Mouse (Mus musculus) hindbrain, embryonic 15.5 days (tissue): ENCODE measurements around the gene Ppp4r1. TPM values are rescaled to one million over a fixed set of nuclear protein-coding genes. Genes with fewer than 3 reads are reported as not detected.
A peak's percentile ranks its signal among the peaks of the same experiment; 100 is the strongest.

ENCODE experiments used
- ATAC-seq: fragments of 200-750 bp; cut with Nextera tagmentation; 2 replicates; pipeline ENCODE4 v1.8.0; 2017; ENCODE audit warnings: low read depth, moderate number of reproducible peaks, moderate TSS enrichment; ENCODE audit not compliant: low FRiP score
- H3K27ac ChIP-seq: fragments of 300-500 bp; sonication (generic); replicated peaks from 2 replicates; pipeline ENCODE4 v1.5.1; 2015; ENCODE audit warnings: mild to moderate bottlenecking, inconsistent platforms
- H3K27me3 ChIP-seq: fragments of 300-500 bp; sonication (generic); 2 replicates; pipeline ENCODE4 v1.6.1; 2015; ENCODE audit warnings: control low read depth, inconsistent platforms
- H3K36me3 ChIP-seq: fragments of 300-500 bp; sonication (generic); 2 replicates; pipeline ENCODE4 v1.6.1; 2015; ENCODE audit warnings: control low read depth, inconsistent platforms
- H3K4me1 ChIP-seq: fragments of 300-500 bp; sonication (generic); replicated peaks from 2 replicates; pipeline ENCODE4 v1.6.1; 2015; ENCODE audit warnings: control low read depth, inconsistent platforms
- H3K4me2 ChIP-seq: fragments of 300-500 bp; sonication (generic); 2 replicates; pipeline ENCODE4 v1.6.1; 2015; ENCODE audit warnings: moderate library complexity, mild to moderate bottlenecking, inconsistent platforms
- H3K4me3 ChIP-seq: fragments of 300-500 bp; sonication (generic); 2 replicates; pipeline ENCODE4 v1.5.1; 2015; ENCODE audit warnings: mild to moderate bottlenecking, inconsistent platforms
- H3K9ac ChIP-seq: fragments of 300-500 bp; sonication (generic); 2 replicates; pipeline ENCODE4 v1.6.1; 2015; ENCODE audit warnings: inconsistent platforms
- H3K9me3 ChIP-seq: fragments of 300-500 bp; sonication (generic); 2 replicates; pipeline ENCODE4 v1.6.1; 2016; ENCODE audit warnings: control low read depth, inconsistent platforms
- WGBS: fragments of 180-500 bp; shearing (Covaris S2); methylation state at CpG from one replicate; pipeline ENCODE4 v1.1.7; 2015; 5-methylcytosine and 5-hydroxymethylcytosine counted together
- polyA plus RNA-seq: library from polyadenylated mRNA; unstranded; fragments of >200 nt; fragmentation: Nextera tagmentation; extraction: Ambion mirVana; gene quantifications from 2 replicates; pipeline ENCODE4 v1.2.1, GENCODE M21; 2015

Gene Ppp4r1
- polyA plus RNA-seq, 1 experiment from 2014 or later: 44.6 TPM

DNA sequence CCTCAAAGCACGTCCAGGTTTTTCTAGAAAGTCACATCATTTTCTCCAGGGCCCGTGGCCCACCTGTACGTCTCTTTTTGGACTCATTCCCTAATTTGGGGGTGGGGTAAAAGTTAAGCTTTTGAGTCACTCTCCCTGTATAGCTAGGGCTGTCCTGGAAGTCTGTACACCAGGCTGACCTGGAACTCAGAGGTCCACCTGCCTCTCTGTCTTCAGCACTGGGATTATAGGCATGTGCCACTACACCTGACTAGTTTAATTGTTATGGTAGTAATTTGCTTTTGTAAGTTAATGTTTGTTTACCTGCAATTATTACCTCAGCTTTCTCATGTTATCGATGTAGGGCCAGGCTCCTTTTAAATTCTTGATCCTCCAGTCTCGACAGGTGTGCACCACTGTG is 40.0 kb downstream of the Ppp4r1 start:
- Histone ChIP-seq H3K4me2 (no peak overlapping the region), H3K9ac (no peak overlapping the region), H3K27me3 (no peaks in the 10 kb centered on the region), H3K9me3 (no peaks in the 10 kb centered on the region), H3K27ac (no peak overlapping the region), H3K4me3 (no peak overlapping the region), H3K4me1 (no peaks in the 10 kb centered on the region; the same call in 1 of the 2 replicates), H3K36me3 (peaks cover 18% of the 10 kb centered on the region)
- 94% methylated on average over 5 of the region's 5 CpGs for WGBS
- ATAC-seq: no peak

DNA sequence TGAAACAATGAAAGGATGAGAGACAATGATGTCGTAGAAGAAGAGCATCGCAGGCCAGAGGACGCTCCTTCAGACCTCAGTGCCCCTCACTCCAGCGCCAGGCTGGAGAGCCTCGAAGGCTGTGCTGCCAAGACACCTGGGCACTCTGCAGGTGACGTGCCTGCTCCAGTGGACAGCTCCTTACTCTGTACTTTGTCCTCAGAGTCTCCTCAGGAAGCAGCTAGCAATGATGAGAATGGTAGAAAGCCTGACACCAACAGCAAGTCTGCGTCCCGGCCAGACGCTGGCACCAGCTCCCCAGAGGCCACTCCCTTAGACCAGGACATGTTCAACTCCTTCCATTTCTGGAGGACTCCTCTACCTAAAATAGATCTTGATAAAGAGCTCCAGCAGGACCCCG is 41.9 kb downstream of the Ppp4r1 start:
- WGBS: 93% methylated on average over 10 of the region's 10 CpGs
- H3K4me1 ChIP-seq: no peaks in the 10 kb centered on the region; the same call in 1 of the 2 replicates
- no peak overlapping the region for H3K9ac ChIP-seq
- no peaks in the 10 kb centered on the region for H3K27me3 ChIP-seq
- H3K36me3 ChIP-seq: peaks cover 18% of the 10 kb centered on the region; the same call in 1 of the 2 replicates
- no peak for ATAC-seq
- H3K27ac ChIP-seq: no peak overlapping the region
- H3K9me3 ChIP-seq: no peaks in the 10 kb centered on the region
- no peak overlapping the region for H3K4me2 ChIP-seq
- H3K4me3 ChIP-seq: no peak overlapping the region

DNA sequence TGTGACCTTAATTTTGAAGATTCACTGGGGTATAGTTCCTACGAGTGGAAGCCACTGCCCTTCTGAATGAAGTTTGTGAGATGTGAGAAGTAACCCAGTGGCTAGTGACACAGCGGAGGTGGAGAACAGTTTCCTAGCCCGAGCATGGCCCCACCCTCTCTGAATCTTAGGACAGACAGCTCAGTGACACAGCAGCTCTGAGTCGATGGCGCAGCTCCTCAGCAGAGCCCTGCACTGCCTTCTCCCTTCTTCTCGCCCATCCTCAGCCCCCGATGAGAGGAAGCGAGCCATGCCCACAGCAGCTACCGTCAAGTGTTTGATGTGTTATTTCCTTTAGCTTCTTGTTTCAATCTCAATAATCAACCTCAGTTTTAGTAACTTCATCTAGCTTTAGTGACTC is 43.9 kb downstream of the Ppp4r1 start:
- no peaks in the 10 kb centered on the region; the same call in 1 of the 2 replicates for H3K4me1 ChIP-seq
- no peak overlapping the region for H3K4me3 ChIP-seq
- H3K36me3 ChIP-seq: peaks cover 32% of the 10 kb centered on the region
- no peaks in the 10 kb centered on the region for H3K27me3 ChIP-seq
- H3K9me3 ChIP-seq: no peaks in the 10 kb centered on the region
- WGBS: 64% methylated on average over 9 of the region's 9 CpGs
- H3K9ac ChIP-seq: no peak overlapping the region
- no peak; the same call in 1 of the 2 replicates for ATAC-seq
- no peak overlapping the region for H3K4me2 ChIP-seq
- H3K27ac ChIP-seq: no peak overlapping the region

DNA sequence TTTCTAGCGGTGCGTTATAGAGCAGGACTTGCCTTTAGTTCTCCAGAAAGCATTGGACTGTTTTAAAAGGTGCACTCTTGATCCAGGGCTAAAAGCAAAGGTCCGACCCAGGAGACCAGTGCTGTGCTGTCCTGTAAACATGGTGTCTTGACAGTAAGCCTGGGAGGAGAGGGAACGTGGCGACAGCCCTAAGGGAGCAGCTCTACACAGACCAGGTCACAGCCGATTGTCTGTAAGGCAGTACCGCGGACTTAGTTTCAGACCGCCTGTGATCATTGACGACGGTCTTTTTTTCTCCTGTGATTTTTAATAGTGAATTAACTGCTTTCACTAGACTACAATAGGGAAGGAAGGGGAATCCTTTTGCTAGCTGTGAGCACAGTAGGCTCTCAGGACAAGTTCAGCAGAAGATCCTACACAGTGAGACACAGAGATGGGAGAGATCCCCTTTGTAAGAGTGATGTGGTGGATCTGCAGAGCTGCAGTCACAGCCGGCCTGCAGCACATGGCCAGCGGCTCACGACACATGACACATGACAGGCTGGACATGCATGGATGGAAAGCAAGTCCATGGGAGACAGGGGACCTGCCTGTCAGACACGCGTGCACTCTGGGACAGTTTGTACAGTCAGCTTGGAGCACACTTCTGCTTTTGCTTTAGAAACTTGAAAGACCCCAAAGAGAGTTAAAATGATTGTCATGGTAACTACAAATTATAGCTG is 44.9 kb downstream of the Ppp4r1 start:
- Histone ChIP-seq H3K27ac (no peak overlapping the region), H3K27me3 (no peaks in the 10 kb centered on the region), H3K4me1 (no peaks in the 10 kb centered on the region; the same call in 1 of the 2 replicates), H3K9me3 (no peaks in the 10 kb centered on the region), H3K36me3 (peaks cover 42% of the 10 kb centered on the region), H3K9ac (no peak overlapping the region), H3K4me3 (no peak overlapping the region), H3K4me2 (no peak overlapping the region)
- no peak for ATAC-seq
- 56% methylated on average over 16 of the region's 16 CpGs for WGBS

DNA sequence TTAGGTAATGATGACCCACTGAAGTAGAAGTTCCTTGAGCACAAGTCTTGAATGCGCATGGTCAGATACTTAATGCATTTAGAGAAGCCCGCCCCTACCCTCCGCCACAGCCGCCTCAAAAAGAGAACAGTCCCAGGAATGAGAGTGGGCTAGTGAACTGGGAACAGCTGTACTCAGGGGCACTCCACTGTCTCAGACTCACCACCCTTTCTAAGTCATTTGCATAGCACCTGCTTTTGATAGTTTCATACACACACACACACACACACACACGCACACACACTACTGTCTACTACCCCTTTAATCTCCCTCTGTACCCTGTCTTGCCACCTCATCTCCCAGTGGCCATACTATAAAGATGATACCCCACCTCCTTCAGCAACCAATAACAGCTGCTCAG is 45.5 kb downstream of the Ppp4r1 start:
- Histone ChIP-seq H3K4me1 (no peaks in the 10 kb centered on the region; the same call in 1 of the 2 replicates), H3K36me3 (peaks cover 46% of the 10 kb centered on the region), H3K9ac (no peak overlapping the region), H3K4me2 (no peak overlapping the region), H3K4me3 (no peak overlapping the region), H3K27me3 (no peaks in the 10 kb centered on the region), H3K9me3 (no peaks in the 10 kb centered on the region), H3K27ac (no peak overlapping the region)
- WGBS: 84% methylated on average over 5 of the region's 5 CpGs
- 0 out of 2 replicates have a peak, but pooled peaks have one; percentile 49 for ATAC-seq

DNA sequence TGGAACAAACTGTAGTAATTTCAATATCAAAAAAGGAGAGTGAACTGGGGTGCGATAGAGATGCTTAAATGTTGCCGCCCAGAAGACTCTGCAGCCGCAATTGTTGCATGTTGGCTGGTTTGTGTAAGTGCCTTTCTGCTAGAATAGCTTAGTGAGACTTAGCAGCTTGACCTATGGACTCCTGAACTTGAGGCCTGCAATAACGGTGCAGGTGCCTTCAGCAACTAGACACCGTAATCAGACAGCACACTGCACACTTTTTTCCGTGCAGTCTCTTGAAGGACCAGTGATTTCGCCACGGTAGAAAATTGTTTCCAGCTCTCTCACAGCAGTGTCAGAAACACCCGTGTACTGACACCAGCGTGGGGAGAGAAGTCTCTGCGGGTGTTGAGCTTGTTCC is 46.6 kb downstream of the Ppp4r1 start:
- H3K9me3 ChIP-seq: no peaks in the 10 kb centered on the region
- H3K9ac ChIP-seq: no peak overlapping the region
- H3K4me2 ChIP-seq: no peak overlapping the region
- H3K4me1 ChIP-seq: no peaks in the 10 kb centered on the region; the same call in 1 of the 2 replicates
- no peaks in the 10 kb centered on the region for H3K27me3 ChIP-seq
- no peak overlapping the region for H3K4me3 ChIP-seq
- peaks cover 54% of the 10 kb centered on the region for H3K36me3 ChIP-seq
- no peak overlapping the region; the same call in 1 of the 2 replicates for H3K27ac ChIP-seq
- ATAC-seq: no peak
- 90% methylated on average over 11 of the region's 11 CpGs for WGBS

DNA sequence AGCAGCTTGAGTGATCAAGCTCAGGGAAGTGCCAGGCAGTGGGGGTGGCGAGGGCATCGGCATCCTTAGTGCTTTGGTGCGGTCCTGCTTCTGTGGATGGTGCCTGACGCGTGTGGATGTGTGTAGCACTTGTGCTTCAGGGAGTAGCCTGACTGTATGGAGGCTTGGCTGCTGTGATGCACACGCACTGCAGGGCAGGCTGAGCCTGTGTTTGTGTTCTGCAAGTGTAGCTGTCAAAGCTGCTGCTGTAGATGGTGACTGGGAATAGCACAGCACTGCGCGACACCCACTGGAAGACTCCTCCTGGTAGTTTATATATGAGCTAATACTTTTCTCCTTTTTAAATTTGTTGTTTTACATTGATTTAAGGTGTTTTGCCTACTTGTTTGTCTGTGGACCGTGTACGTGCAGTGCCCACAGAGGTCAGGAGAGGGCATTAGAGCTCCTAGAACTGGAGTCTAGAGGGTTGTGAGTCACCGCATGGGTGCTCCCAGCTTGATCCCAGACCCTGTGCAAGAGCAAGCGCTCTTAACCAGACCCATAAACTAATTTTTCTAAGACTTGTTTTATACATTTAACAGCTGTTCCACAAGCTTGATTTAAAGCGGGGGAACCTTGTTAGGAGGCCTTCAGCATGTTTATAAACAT is 48.0 kb downstream of the Ppp4r1 start:
- Histone ChIP-seq H3K4me2 (no peak overlapping the region), H3K4me3 (no peak overlapping the region), H3K9me3 (no peaks in the 10 kb centered on the region), H3K4me1 (no peaks in the 10 kb centered on the region; the same call in 1 of the 2 replicates), H3K36me3 (peaks cover 57% of the 10 kb centered on the region), H3K27ac (no peak overlapping the region), H3K27me3 (no peaks in the 10 kb centered on the region), H3K9ac (no peak overlapping the region)
- ATAC-seq: no peak
- 92% methylated on average over 13 of the region's 13 CpGs for WGBS

DNA sequence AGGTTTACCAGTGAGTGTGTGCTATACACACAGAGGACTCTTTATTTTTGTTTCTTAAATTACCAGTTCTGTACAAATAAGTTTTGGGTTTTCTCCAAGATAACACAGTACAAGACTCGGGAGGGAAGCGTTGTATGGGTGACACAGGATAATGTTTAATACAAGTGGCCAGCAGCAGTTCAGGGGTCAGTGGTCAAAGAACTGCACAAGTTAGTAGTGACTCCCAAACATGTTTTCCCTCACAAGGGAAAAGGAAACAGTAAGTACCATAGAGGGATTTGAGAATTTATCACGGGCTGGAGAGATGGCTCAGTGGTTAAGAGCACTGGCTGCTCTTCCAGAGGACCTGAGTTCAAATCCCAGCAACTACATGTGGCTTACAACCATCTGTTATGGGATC is 51.5 kb downstream of the Ppp4r1 start:
- Histone ChIP-seq H3K9ac (no peak overlapping the region), H3K9me3 (no peaks in the 10 kb centered on the region), H3K4me1 (no peaks in the 10 kb centered on the region), H3K27me3 (no peaks in the 10 kb centered on the region), H3K4me3 (no peak overlapping the region), H3K27ac (no peak overlapping the region), H3K4me2 (no peak overlapping the region), H3K36me3 (peaks cover 86% of the 10 kb centered on the region)
- no peak for ATAC-seq
- 94% methylated on average over 3 of the region's 3 CpGs for WGBS

DNA sequence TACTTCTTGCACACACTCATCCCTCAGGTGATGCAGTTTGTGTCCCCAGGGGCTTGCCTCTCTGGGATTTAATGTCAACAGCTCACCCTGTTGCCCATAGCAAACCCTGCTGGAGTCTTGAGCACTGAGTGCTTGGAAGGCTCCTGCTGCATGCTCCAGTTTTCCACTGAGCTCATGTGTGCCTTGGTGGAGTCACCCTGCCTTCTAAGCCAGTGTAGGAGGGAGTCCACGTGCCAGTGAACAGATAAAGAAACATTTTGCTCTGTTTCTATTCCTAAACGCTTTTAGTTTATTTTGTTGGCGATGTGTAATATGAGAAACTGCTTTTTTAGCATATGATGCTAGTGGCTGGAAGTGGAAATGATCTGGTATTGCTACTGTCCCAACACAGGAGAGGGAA is 54.4 kb downstream of the Ppp4r1 start:
- no peak for ATAC-seq
- Histone ChIP-seq H3K27me3 (no peaks in the 10 kb centered on the region), H3K27ac (no peak overlapping the region), H3K4me2 (no peak overlapping the region), H3K4me1 (no peaks in the 10 kb centered on the region), H3K4me3 (no peak overlapping the region), H3K9me3 (no peaks in the 10 kb centered on the region), H3K36me3 (peaks cover 83% of the 10 kb centered on the region), H3K9ac (no peak overlapping the region)
- WGBS: 94% methylated on average over 3 of the region's 3 CpGs

DNA sequence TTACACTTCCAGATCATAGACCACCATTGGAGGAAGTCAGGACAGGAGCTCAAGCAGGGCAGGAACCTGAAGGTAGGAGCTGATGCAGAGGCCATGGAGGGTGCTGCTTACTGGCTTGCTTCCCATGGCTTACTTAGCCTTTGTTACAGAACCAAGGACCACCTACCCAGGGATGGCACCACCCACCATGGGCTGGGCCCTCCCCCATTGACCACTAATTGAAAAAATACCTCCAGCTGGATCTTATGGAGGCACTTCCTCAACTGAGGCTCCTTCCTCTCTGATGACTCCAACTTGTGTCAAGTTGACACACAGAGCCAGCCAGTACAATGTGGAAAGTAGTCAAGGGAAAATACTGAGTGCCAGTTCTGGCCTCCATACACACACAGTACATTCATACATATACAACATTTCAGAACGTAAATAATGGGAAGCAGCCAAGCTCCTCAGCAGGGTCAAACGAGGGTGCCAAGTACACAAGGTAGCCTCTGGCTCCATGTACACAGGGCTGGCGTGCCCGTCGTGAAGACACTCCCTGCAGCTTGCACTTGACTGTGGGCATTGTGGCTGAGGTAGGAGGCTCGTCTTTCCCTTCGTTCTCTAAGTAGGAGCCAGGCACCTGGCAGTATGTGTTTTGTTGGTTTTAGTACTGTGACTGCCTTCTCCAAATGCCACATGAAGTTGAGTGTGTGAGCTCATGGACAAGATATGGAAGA is 57.3 kb downstream of the Ppp4r1 start:
- no peak for ATAC-seq
- peaks cover 67% of the 10 kb centered on the region for H3K36me3 ChIP-seq
- no peak overlapping the region for H3K9ac ChIP-seq
- H3K4me2 ChIP-seq: no peak overlapping the region
- 76% methylated on average over 7 of the region's 7 CpGs for WGBS
- H3K4me3 ChIP-seq: no peak overlapping the region
- H3K9me3 ChIP-seq: no peaks in the 10 kb centered on the region
- no peak overlapping the region for H3K27ac ChIP-seq
- no peaks in the 10 kb centered on the region for H3K27me3 ChIP-seq
- H3K4me1 ChIP-seq: no peaks in the 10 kb centered on the region

DNA sequence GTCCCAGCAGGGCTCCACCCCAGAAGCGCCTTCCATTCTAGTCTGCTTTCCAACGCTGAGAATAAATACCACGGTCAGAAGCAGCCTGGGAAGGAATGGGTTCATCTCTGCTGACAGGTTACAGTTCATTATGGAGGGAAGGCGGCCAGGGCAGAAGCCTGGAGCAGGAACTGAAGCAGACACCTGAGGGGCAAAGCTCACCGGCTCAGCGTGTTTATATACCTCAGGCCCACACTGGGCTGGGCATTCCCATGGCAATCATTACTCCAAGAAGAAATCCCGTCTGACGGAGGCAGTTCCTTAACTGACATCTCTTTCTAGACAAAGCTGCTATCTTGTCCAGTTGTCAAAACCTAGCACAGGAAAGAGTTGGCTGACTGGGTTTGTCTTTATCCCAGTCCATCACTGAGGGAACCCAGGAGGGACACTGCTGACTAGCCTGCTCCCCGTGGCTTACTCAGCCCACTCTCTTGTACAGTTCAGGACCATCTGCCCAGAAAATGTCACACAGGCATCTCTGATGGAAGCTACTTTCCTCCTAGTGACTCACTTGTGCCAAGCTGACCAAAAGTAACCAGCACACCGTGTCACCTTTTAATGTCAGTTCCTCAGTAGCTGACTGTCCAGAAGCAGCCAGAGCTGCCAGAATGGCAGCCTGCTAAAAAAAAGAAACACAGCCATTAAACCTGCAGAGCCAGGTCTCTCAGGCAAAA is 60.5 kb downstream of the Ppp4r1 start:
- no peak overlapping the region for H3K4me3 ChIP-seq
- H3K4me1 ChIP-seq: peaks cover 4% of the 10 kb centered on the region; the same call in 1 of the 2 replicates
- no peak overlapping the region for H3K4me2 ChIP-seq
- H3K36me3 ChIP-seq: peaks cover 40% of the 10 kb centered on the region
- no peak overlapping the region for H3K9ac ChIP-seq
- no peak for ATAC-seq
- H3K27ac ChIP-seq: no peak overlapping the region
- H3K9me3 ChIP-seq: no peaks in the 10 kb centered on the region
- 78% methylated on average over 10 of the region's 10 CpGs for WGBS
- no peaks in the 10 kb centered on the region for H3K27me3 ChIP-seq
